Mouse (Mus musculus) liver, adult 2 months (tissue): ENCODE data around the gene Lypla2. TPM values are rescaled to one million over a fixed set of nuclear protein-coding genes. Genes with fewer than 3 reads are reported as not detected.

ENCODE experiments used
- DNase-seq: peaks from one replicate; pipeline ENCODE4 v3.0.0-alpha.2; 2011; ENCODE audit warnings: low read depth, low spot score; ENCODE audit errors: extremely low read depth
- H3K27ac ChIP-seq: fragments of 200-500 bp; replicated peaks from 2 replicates; pipeline ENCODE4 v1.5.1; 2012; ENCODE audit warnings: low read depth, mild to moderate bottlenecking, control low read depth, inconsistent platforms, low read length; ENCODE audit not compliant: insufficient read depth
- H3K27me3 ChIP-seq: fragments of 200-500 bp; 2 replicates; pipeline ENCODE4 v1.6.1; 2012; ENCODE audit warnings: mild to moderate bottlenecking, moderate library complexity, low read length, inconsistent platforms; ENCODE audit not compliant: control insufficient read depth, insufficient read depth
- H3K36me3 ChIP-seq: fragments of 200-500 bp; 2 replicates; pipeline ENCODE4 v1.6.1; 2012; ENCODE audit warnings: low read length, inconsistent platforms; ENCODE audit not compliant: control insufficient read depth, insufficient read depth
- H3K4me1 ChIP-seq: fragments of 200-500 bp; 2 replicates; pipeline ENCODE4 v1.6.1; 2011; ENCODE audit warnings: low read length; ENCODE audit not compliant: control insufficient read depth, insufficient read depth
- H3K4me3 ChIP-seq: fragments of 200-500 bp; 2 replicates; pipeline ENCODE4 v1.5.1; 2011; ENCODE audit warnings: low read depth, mild to moderate bottlenecking, control low read depth, low read length, moderate library complexity; ENCODE audit not compliant: insufficient read depth
- H3K79me2 ChIP-seq: fragments of 200-500 bp; 2 replicates; pipeline ENCODE4 v1.6.1; 2012; ENCODE audit warnings: inconsistent platforms, mild to moderate bottlenecking, low read length, moderate library complexity; ENCODE audit not compliant: control insufficient read depth, insufficient read depth
- H3K9ac ChIP-seq: fragments of 200-500 bp; 2 replicates; pipeline ENCODE4 v1.6.1; 2012; ENCODE audit warnings: low read depth, mild to moderate bottlenecking, control low read depth, inconsistent platforms, low read length
- CTCF ChIP-seq: fragments of 200-500 bp; IDR thresholded peaks from 2 replicates; pipeline ENCODE4 v1.5.1; 2011; ENCODE audit warnings: low read depth, low read length, control low read depth
- POLR2A ChIP-seq: fragments of 200-500 bp; IDR thresholded peaks from 2 replicates; pipeline ENCODE4 v1.6.1; 2011; ENCODE audit warnings: low read length, control low read depth; ENCODE audit not compliant: insufficient read depth; ENCODE audit errors: extremely low read depth
- WGBS: fragments of 180-500 bp; shearing (Covaris S2); methylation state at CpG from one replicate; pipeline ENCODE4 v1.1.7; 2018; 5-methylcytosine and 5-hydroxymethylcytosine counted together
- polyA plus RNA-seq: library from polyadenylated mRNA; depleted of rRNA; stranded (reverse); fragments of >200 nt; gene quantifications from 2 replicates; pipeline ENCODE4 v1.2.3, GENCODE M21; 2012
- total RNA-seq: library from RNA; depleted of rRNA; stranded (reverse); fragments of >200 nt; gene quantifications from 2 replicates; pipeline ENCODE4 v1.2.3, GENCODE M21; 2014

The Lypla2 gene
- total and polyA plus RNA-seq, 2 experiments = 21.8 to 116 TPM

DNA sequence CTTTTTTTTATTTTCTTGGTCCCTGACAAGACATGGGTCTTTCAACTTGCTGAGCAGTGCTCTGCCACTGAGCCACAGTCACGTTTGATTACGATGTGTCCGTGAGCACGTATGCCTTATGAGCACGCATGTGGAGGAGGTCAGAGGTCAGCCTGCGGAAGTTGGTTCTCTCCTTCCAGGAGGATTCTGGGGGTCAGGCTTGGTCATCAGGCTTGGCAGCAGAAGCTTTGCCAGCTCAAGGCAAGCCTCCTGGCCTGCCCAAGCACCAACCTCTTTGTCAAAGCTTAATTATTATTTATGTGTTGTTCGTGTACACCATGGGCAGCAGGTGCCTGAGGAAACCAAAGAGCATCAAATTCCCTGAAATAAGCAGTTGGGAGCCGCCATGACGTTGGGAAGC, 44.0 kb downstream of the Lypla2 start:
- Histone ChIP-seq H3K27me3 (no peaks in the 10 kb centered on the region), H3K36me3 (peaks cover 6% of the 10 kb centered on the region), H3K27ac (no peak overlapping the region), H3K9ac (no peak overlapping the region), H3K79me2 (no peaks in the 10 kb centered on the region), H3K4me1 (no peaks in the 10 kb centered on the region), H3K4me3 (no peak overlapping the region)
- 93% methylated on average over 9 of the region's 9 CpGs for WGBS
- no peak for TF ChIP-seq POLR2A
- no peak for TF ChIP-seq CTCF
- DNase-seq = no peak

DNA sequence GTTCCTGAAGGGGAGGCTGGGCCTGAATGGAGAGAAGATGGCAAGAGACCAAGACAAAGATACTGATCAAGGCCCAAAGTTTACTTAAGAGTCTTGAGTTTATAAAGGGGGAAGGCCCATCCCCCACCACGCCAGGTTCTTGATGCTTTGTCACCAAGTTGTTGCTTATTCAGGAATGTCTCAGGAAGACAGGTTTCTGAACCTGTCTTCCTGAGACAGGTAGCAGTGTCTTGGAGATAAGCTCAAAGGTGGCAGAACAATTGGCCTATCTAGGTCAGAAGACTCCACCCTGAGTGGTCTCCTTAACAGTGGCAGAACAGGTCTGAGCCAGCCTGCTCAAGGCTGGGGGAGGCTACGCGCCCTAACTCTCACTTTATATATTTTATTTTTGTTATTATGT, 45.6 kb downstream of the Lypla2 start:
- Histone ChIP-seq H3K4me3 (no peak overlapping the region), H3K4me1 (peaks cover under 1% of the 10 kb centered on the region; the same call in 1 of the 2 replicates), H3K36me3 (peaks cover 7% of the 10 kb centered on the region; the same call in 1 of the 2 replicates), H3K27ac (no peak overlapping the region), H3K9ac (no peak overlapping the region), H3K79me2 (no peaks in the 10 kb centered on the region), H3K27me3 (no peaks in the 10 kb centered on the region)
- DNase-seq = no peak
- WGBS = 93% methylated on average over 3 of the region's 3 CpGs
- TF ChIP-seq CTCF (no peak), POLR2A (no peak)

DNA sequence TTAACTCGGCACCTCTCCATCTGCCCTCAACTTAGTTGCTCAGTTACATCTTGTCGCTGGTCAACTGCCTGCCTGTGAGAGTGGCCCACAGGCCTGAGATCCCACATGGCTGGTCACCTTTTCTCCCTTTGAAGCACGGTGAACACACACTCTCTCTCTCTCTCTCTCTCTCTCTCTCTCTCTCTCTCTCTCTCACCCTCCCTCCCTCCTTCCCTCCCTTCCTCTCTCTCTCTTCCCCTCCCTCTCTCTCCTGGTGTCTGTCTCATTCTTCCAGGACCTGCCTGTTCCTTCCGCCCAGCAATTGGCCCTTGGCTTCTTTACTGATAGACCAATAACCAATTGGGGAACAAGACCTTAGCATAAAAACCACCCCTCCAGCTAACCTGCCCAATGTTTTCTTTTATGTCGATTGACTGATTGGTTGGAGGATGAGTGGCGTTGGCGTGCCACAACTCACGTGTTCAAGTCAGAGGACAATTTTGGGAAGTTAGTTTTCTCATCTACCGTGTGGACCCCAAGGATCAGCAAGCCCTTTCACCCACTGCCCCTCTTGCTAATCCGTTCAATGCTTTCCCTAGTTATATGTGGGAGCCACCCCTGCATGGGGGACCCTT, 46.1 kb downstream of the Lypla2 start:
- no peak for TF ChIP-seq POLR2A
- TF ChIP-seq CTCF = no peak
- Histone ChIP-seq H3K4me3 (no peak overlapping the region), H3K27ac (no peak overlapping the region), H3K9ac (no peak overlapping the region), H3K27me3 (no peaks in the 10 kb centered on the region), H3K4me1 (peaks cover 3% of the 10 kb centered on the region; the same call in 1 of the 2 replicates), H3K79me2 (no peaks in the 10 kb centered on the region), H3K36me3 (peaks cover 7% of the 10 kb centered on the region; the same call in 1 of the 2 replicates)
- DNase-seq = no peak
- WGBS = 91% methylated on average over 10 of the region's 10 CpGs

DNA sequence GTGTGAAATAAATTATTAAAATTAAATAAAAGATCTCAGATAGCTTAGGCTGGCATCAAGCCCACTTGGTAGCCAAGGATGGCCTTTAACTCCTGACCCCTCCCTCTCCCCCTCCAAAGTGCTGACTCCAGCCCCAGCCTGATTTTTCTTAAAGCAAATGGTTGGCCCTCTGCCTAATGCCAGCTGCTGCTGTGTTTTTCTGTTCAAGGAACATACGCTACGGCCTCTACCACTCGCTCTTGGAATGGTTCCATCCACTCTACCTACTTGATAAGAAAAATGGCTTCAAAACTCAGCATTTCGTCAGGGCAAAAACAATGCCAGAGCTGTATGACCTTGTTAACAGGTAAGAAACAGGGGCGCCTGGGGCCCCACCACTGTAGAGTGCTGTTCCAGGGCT, 47.1 kb downstream of the Lypla2 start:
- 96% methylated on average over 5 of the region's 5 CpGs for WGBS
- no peak overlapping the region for H3K27ac ChIP-seq
- peaks cover 7% of the 10 kb centered on the region; the same call in 1 of the 2 replicates for H3K36me3 ChIP-seq
- no peaks in the 10 kb centered on the region for H3K79me2 ChIP-seq
- DNase-seq = no peak
- no peaks in the 10 kb centered on the region for H3K27me3 ChIP-seq
- peaks cover 3% of the 10 kb centered on the region; the same call in 1 of the 2 replicates for H3K4me1 ChIP-seq
- H3K4me3 ChIP-seq = no peak overlapping the region
- no peak overlapping the region for H3K9ac ChIP-seq
- TF ChIP-seq CTCF = no peak
- TF ChIP-seq POLR2A = no peak

DNA sequence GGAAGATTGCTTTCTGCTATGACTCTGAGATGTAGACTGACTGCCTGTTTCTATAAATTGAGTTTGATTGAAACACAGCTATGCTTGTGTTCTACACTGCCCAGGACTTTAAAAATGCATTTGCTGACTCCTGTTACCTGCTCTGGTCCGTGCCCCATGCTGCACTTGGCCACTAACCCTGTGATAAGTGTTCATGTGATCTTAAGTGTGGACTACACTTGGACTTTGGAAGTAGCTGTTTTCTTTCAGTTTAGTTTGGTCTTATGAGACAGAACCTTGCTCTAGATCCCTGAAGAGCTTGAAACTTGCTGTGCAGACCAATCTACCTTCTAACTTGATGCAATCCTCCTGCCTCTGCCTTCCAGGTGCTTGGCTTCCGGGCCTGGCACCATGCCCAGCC, 48.0 kb downstream of the Lypla2 start:
- Histone ChIP-seq H3K79me2 (no peaks in the 10 kb centered on the region), H3K27me3 (no peaks in the 10 kb centered on the region), H3K9ac (no peak overlapping the region), H3K36me3 (peaks cover 7% of the 10 kb centered on the region; the same call in 1 of the 2 replicates), H3K4me1 (peaks cover 3% of the 10 kb centered on the region; the same call in 1 of the 2 replicates), H3K27ac (no peak overlapping the region), H3K4me3 (no peak overlapping the region)
- TF ChIP-seq CTCF = no peak
- TF ChIP-seq POLR2A = no peak
- DNase-seq = peak; percentile 25
- 65% methylated on average over 2 of the region's 2 CpGs for WGBS

DNA sequence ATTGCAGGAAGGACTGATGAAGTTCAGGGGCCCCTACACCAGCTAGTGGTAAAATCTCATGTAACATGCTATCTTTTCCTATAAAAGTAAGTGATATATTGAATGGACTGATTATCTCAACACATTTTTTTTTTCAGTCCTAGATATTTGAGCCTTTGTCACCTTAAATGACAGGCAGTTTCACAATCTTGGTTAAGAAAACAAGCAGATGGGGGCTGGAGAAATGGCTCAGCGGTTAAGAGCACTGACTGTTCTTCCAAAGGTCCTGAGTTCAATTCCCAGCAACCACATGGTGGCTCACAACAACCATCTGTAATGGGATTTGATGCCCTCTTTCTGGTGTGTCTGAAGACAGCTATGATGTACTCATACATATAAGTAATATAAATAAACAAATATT, 50.2 kb downstream of the Lypla2 start:
- 38% methylated on average over 1 of the region's 1 CpGs for WGBS
- no peak for TF ChIP-seq POLR2A
- no peak for TF ChIP-seq CTCF
- Histone ChIP-seq H3K79me2 (no peaks in the 10 kb centered on the region), H3K36me3 (peaks cover 7% of the 10 kb centered on the region; the same call in 1 of the 2 replicates), H3K27ac (no peak overlapping the region), H3K27me3 (no peaks in the 10 kb centered on the region), H3K9ac (no peak overlapping the region), H3K4me1 (peaks cover 3% of the 10 kb centered on the region; the same call in 1 of the 2 replicates), H3K4me3 (no peak overlapping the region)
- peak; percentile 53 for DNase-seq
